Comparison of ENCODE assay signal across 17 mouse cellular contexts in the genomic region with DNA sequence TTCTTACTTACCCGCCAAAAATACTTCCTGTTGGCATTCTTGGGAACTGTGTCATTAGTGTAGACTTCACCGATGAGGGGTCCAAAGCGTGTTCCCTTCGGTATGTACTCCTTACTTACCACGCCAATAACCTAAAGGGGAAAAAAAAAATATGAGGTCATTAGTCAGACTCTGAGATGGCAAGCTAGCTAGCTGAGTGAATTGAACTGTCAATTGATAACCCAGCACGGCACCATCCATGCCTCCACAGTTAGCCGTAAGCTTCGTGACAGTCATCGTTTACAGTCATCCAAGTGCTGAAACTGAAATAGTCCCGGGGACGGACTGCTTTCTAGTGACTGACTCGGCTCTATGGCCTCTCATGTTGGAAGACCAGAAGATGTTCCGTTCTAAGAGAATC.
"Had no signal": no experiment of that assay in that cellular context is flagged by ENCODE, and none has a peak within 500 bp of the region (broad histone marks: within the 10 kb centered on the region; RNA-seq: fewer than 3 reads in every experiment).

No protein-coding gene starts in this region.

- H3K4me2 ChIP-seq: limb, embryonic 12.5 days; limb, embryonic 15.5 days; liver, embryonic 11.5 days; lung, embryonic 14.5 days; midbrain, embryonic 11.5 days had no signal

- H3K27me3 ChIP-seq: limb, embryonic 12.5 days; limb, embryonic 15.5 days had no signal

- H3K9me3 ChIP-seq: limb, embryonic 12.5 days; limb, embryonic 15.5 days had no signal

- ATAC-seq: liver, postnatal 0 days; lung, postnatal 0 days had no signal

- DNase-seq: kidney, adult 11 months; kidney, adult 8-10 months; kidney, postnatal 25 days; layer of hippocampus, adult 9-11 months; liver, postnatal 0 days; lung, embryonic 14.5 days; midbrain, embryonic 14.5 days; thymus, postnatal 25 days had no signal

- H3K4me3 ChIP-seq: layer of hippocampus, adult 2 months; limb, embryonic 12.5 days; limb, embryonic 15.5 days had no signal

- H3K36me3 ChIP-seq: limb, embryonic 12.5 days; limb, embryonic 15.5 days had no signal

- H3K9ac ChIP-seq: limb, embryonic 12.5 days; limb, embryonic 15.5 days; liver, embryonic 14.5 days; liver, postnatal 0 days; lung, embryonic 14.5 days had no signal

- H3K27ac ChIP-seq: kidney, postnatal 0 days; layer of hippocampus, adult 2 months; limb, embryonic 12.5 days; limb, embryonic 15.5 days; liver, embryonic 14.5 days; macrophage had no signal
